Mouse (Mus musculus): ENCODE data around the gene Sowaha. TPM values are rescaled to one million over a fixed set of nuclear protein-coding genes. Genes with fewer than 3 reads are reported as not detected.

Sowaha gene
- total RNA-seq, 1 experiment, result 0.13 TPM

GRCm38 (mm10) chr11:53458996-53459395, 21.1 kb downstream of the Sowaha start:
- Histone ChIP-seq H3K4me3 (ENCODE audit: insufficient read depth in 1 of 2, low read depth in 1 of 2, low read length in 2 of 2, poor library complexity in 1 of 2, severe bottlenecking in 1 of 2) (no peak overlapping the region), H3K36me3 (ENCODE audit: control insufficient read depth, insufficient read depth, low read length, poor library complexity, severe bottlenecking) (no peaks in the 10 kb centered on the region), H3K27ac (ENCODE audit: insufficient read depth, low read depth, low read length, poor library complexity, severe bottlenecking) (no peak overlapping the region), H3K4me1 (ENCODE audit: control insufficient read depth in 2 of 2, insufficient read depth in 2 of 2, low read length in 2 of 2, poor library complexity in 1 of 2) (no peaks in the 10 kb centered on the region; a peak in 1 of 4 replicates), H3K9me3 (ENCODE audit: control insufficient read depth, insufficient read depth, low read depth, low read length) (no peaks in the 10 kb centered on the region), H3K9ac (ENCODE audit: insufficient read depth, low read depth, low read length, poor library complexity, severe bottlenecking) (no peak overlapping the region)
- in situ Hi-C loops (cut with MboI; ENCODE audit: low sequenced_read_pairs in 2 of 2, unreplicated experiment in 2 of 2), result no loop called here
- TF ChIP-seq CHD2 (IDR thresholded peaks at IDR 0.05; ENCODE audit: low read depth, low read length) (no peak), HCFC1 (IDR thresholded peaks at IDR 0.05; ENCODE audit: borderline replicate concordance, insufficient read depth, low read length) (no peak), MAFK (IDR thresholded peaks at IDR 0.05; ENCODE audit: insufficient read depth, low read depth, low read length) (no peak), ZNF384 (IDR thresholded peaks at IDR 0.05; ENCODE audit: low read depth, low read length) (no peak), ZC3H11A (IDR thresholded peaks at IDR 0.05; ENCODE audit: borderline replicate concordance, low read depth, low read length) (no peak)
- no peak for DNase-seq (ENCODE audit: low read depth, low spot score)

- Histone ChIP-seq H3K9ac (ENCODE audit: insufficient read depth, low read depth, low read length, poor library complexity, severe bottlenecking) (peak overlapping the region; percentile 51), H3K27ac (ENCODE audit: insufficient read depth, low read depth, low read length, poor library complexity, severe bottlenecking) (no peak overlapping the region), H3K36me3 (ENCODE audit: control insufficient read depth, insufficient read depth, low read length, poor library complexity, severe bottlenecking) (no peaks in the 10 kb centered on the region), H3K4me3 (ENCODE audit: insufficient read depth in 1 of 2, low read depth in 1 of 2, low read length in 2 of 2, poor library complexity in 1 of 2, severe bottlenecking in 1 of 2) (peak overlapping the region; percentile 71 to 74), H3K4me1 (ENCODE audit: control insufficient read depth in 2 of 2, insufficient read depth in 2 of 2, low read length in 2 of 2, poor library complexity in 1 of 2) (no peaks in the 10 kb centered on the region), H3K9me3 (ENCODE audit: control insufficient read depth, insufficient read depth, low read depth, low read length) (no peaks in the 10 kb centered on the region)
- TF ChIP-seq ZC3H11A (IDR thresholded peaks at IDR 0.05; ENCODE audit: borderline replicate concordance, low read depth, low read length), result peak; percentile 12; the same call in 1 of the 2 replicates
- no peak for TF ChIP-seq ZNF384 (IDR thresholded peaks at IDR 0.05; ENCODE audit: low read depth, low read length)
- in situ Hi-C loops (cut with MboI; ENCODE audit: low sequenced_read_pairs in 2 of 2, unreplicated experiment in 2 of 2), result no loop called here
- DNase-seq (ENCODE audit: low read depth, low spot score), result no peak
Observed at GRCm38 (mm10) chr11:53457372-53457954, 22.6 kb downstream of the Sowaha start.

- Histone ChIP-seq H3K4me1 (ENCODE audit: control insufficient read depth in 2 of 2, insufficient read depth in 2 of 2, low read length in 2 of 2, poor library complexity in 1 of 2) (no peaks in the 10 kb centered on the region), H3K27ac (ENCODE audit: insufficient read depth, low read depth, low read length, poor library complexity, severe bottlenecking) (no peak within 1 kb of the TSS), H3K4me3 (ENCODE audit: insufficient read depth in 1 of 2, low read depth in 1 of 2, low read length in 2 of 2, poor library complexity in 1 of 2, severe bottlenecking in 1 of 2) (peak within 1 kb of the TSS; percentile 71 to 74), H3K9me3 (ENCODE audit: control insufficient read depth, insufficient read depth, low read depth, low read length) (no peaks in the 10 kb centered on the region), H3K36me3 (ENCODE audit: control insufficient read depth, insufficient read depth, low read length, poor library complexity, severe bottlenecking) (no peaks in the 10 kb centered on the region), H3K9ac (ENCODE audit: insufficient read depth, low read depth, low read length, poor library complexity, severe bottlenecking) (peak within 1 kb of the TSS; percentile 51)
- DNase-seq (ENCODE audit: low read depth, low spot score), result no peak
- in situ Hi-C loops (cut with MboI; ENCODE audit: low sequenced_read_pairs in 2 of 2, unreplicated experiment in 2 of 2), result no loop called here
- no peak for TF ChIP-seq ZC3H11A (IDR thresholded peaks at IDR 0.05; ENCODE audit: borderline replicate concordance, low read depth, low read length)
- no peak for TF ChIP-seq MAFK (IDR thresholded peaks at IDR 0.05; ENCODE audit: insufficient read depth, low read depth, low read length)
- no peak for TF ChIP-seq ZNF384 (IDR thresholded peaks at IDR 0.05; ENCODE audit: low read depth, low read length)
- TF ChIP-seq CHD2 (IDR thresholded peaks at IDR 0.05; ENCODE audit: low read depth, low read length), result no peak
- no peak for TF ChIP-seq HCFC1 (IDR thresholded peaks at IDR 0.05; ENCODE audit: borderline replicate concordance, insufficient read depth, low read length)
Observed at GRCm38 (mm10) chr11:53456474-53457371, 23.4 kb downstream of the Sowaha start, which contains the start of the genes Gm10447 and Shroom1. Gene Gm10447 (minus strand): TSS chr11:53457110. Gene Shroom1 (plus strand): TSS chr11:53457205.

GRCm38 (mm10) chr11:53453031-53453430, 27.0 kb downstream of the Sowaha start:
- no peak for DNase-seq (ENCODE audit: low read depth, low spot score)
- Histone ChIP-seq H3K27ac (ENCODE audit: insufficient read depth, low read depth, low read length, poor library complexity, severe bottlenecking) (no peak overlapping the region), H3K4me1 (ENCODE audit: control insufficient read depth in 2 of 2, insufficient read depth in 2 of 2, low read length in 2 of 2, poor library complexity in 1 of 2) (no peaks in the 10 kb centered on the region), H3K4me3 (ENCODE audit: insufficient read depth in 1 of 2, low read depth in 1 of 2, low read length in 2 of 2, poor library complexity in 1 of 2, severe bottlenecking in 1 of 2) (no peak overlapping the region), H3K36me3 (ENCODE audit: control insufficient read depth, insufficient read depth, low read length, poor library complexity, severe bottlenecking) (no peaks in the 10 kb centered on the region), H3K9me3 (ENCODE audit: control insufficient read depth, insufficient read depth, low read depth, low read length) (no peaks in the 10 kb centered on the region), H3K9ac (ENCODE audit: insufficient read depth, low read depth, low read length, poor library complexity, severe bottlenecking) (no peak overlapping the region)
- in situ Hi-C loops (cut with MboI; ENCODE audit: low sequenced_read_pairs in 2 of 2, unreplicated experiment in 2 of 2), result no loop called here
- no peak for TF ChIP-seq HCFC1 (IDR thresholded peaks at IDR 0.05; ENCODE audit: borderline replicate concordance, insufficient read depth, low read length)

All from ES-E14 (cell line).